Mouse (Mus musculus): ENCODE results near the gene Nacc2. TPM values are rescaled to one million over a fixed set of nuclear protein-coding genes. Genes with fewer than 3 reads are reported as not detected.

Nacc2 gene
- total and polyA plus RNA-seq, 2 experiments = 6.0 to 22.2 TPM

DNA sequence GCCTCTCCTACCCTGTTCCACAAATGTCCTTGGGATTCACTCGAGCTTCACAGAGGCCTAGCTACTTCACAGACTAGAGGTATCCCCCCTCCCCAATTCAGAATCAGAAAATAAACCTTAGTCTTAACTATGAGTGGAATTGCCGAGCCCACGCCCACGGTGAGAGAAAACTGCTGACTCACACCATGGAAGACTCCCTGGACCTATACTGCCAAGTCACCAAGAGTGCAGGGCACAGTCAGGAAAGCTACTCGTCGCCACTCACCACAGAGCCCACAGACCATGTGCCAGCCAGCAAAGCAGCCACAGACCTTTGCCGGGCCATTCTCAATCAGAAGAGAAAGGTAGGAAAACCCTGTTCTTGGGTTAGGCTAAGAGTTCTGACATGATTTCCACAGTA is 54.8 kb downstream of the Nacc2 start:
- TF ChIP-seq CTCF (IDR thresholded peaks at IDR 0.05; ENCODE audit: low read depth, low read length) (no peak), POLR2A (IDR thresholded peaks at IDR 0.05; ENCODE audit: extremely low read depth, insufficient read depth, low read length) (no peak)
- Histone ChIP-seq H3K27me3 (ENCODE audit: control insufficient read depth, insufficient read depth, low read length) (no peaks in the 10 kb centered on the region), H3K4me1 (ENCODE audit: control insufficient read depth, insufficient read depth, low read length) (no peaks in the 10 kb centered on the region), H3K27ac (replicated peaks; ENCODE audit: insufficient read depth, low read depth, low read length) (no peak overlapping the region), H3K36me3 (ENCODE audit: control insufficient read depth, insufficient read depth, low read length) (no peaks in the 10 kb centered on the region; the same call in 1 of the 2 replicates), H3K9ac (ENCODE audit: low read depth, low read length) (no peak overlapping the region), H3K4me3 (ENCODE audit: insufficient read depth, low read depth, low read length) (no peak overlapping the region), H3K79me2 (ENCODE audit: control insufficient read depth, insufficient read depth, low read length) (no peaks in the 10 kb centered on the region)
- DNase-seq (ENCODE audit: extremely low read depth, low read depth, low spot score) = no peak
- 76% methylated on average over 7 of the region's 7 CpGs for WGBS

DNA sequence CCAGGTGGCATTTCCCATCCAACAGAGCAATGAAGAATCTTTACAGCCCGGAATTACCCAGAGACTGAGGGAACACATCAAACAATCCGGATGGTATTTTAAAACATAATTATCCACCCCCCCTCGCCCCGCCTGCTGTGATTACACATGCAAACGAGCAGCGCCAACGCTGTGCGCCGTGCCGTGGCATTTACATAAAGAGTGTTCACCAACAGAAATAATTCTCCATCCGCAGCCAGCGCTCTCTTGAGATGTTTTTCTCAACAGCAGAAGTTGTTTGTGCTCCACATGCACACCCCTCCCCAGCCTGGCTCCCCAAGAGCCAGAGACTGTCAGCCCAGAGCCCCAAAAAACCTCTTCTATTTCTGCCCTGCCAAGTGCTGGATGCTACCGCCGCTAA is 56.5 kb downstream of the Nacc2 start:
- Histone ChIP-seq H3K36me3 (ENCODE audit: control insufficient read depth, insufficient read depth, low read length) (no peaks in the 10 kb centered on the region; the same call in 1 of the 2 replicates), H3K4me1 (ENCODE audit: control insufficient read depth, insufficient read depth, low read length) (no peaks in the 10 kb centered on the region), H3K27ac (replicated peaks; ENCODE audit: insufficient read depth, low read depth, low read length) (no peak overlapping the region), H3K4me3 (ENCODE audit: insufficient read depth, low read depth, low read length) (no peak overlapping the region), H3K9ac (ENCODE audit: low read depth, low read length) (no peak overlapping the region), H3K79me2 (ENCODE audit: control insufficient read depth, insufficient read depth, low read length) (no peaks in the 10 kb centered on the region), H3K27me3 (ENCODE audit: control insufficient read depth, insufficient read depth, low read length) (no peaks in the 10 kb centered on the region)
- DNase-seq (ENCODE audit: extremely low read depth, low read depth, low spot score) = no peak
- TF ChIP-seq POLR2A (IDR thresholded peaks at IDR 0.05; ENCODE audit: extremely low read depth, insufficient read depth, low read length) (no peak), CTCF (IDR thresholded peaks at IDR 0.05; ENCODE audit: low read depth, low read length) (no peak)
- 97% methylated on average over 14 of the region's 14 CpGs for WGBS

DNA sequence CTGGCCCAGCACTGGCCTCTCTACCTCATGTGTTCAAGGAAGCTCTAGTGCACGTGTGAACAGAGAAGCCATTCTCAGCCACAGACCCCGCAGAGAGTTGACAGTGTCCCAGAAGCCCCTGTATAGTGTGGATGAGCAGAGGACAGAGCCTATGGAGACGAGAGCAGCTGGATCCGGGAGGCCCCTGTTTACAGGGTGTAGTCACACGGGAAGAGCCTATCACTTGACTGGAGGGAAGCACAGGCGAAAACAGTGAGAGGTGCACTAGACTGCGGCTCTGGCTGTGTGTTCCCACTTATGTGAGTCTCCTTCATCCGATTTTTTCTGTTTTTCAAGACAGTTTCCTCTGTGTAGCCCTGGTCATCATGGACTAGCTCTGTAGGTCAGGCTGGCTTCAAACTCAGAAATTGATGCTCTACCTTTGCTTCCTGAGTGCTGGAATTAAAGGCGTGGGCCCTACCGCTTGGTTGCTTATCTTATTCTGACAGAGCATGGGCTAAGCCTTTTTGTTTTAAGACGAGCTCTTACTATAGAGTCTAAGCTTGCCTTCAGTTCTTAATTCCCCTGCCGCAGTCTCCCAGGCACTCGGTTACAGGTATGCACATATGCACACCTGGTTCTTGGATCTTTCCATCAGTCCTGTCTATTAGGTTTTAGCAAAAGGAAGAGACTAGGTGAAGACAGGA is 60.1 kb downstream of the Nacc2 start:
- H3K27me3 ChIP-seq (ENCODE audit: control insufficient read depth, insufficient read depth, low read length) = no peaks in the 10 kb centered on the region
- no peak for TF ChIP-seq POLR2A (IDR thresholded peaks at IDR 0.05; ENCODE audit: extremely low read depth, insufficient read depth, low read length)
- TF ChIP-seq CTCF (IDR thresholded peaks at IDR 0.05; ENCODE audit: low read depth, low read length) = no peak

DNA sequence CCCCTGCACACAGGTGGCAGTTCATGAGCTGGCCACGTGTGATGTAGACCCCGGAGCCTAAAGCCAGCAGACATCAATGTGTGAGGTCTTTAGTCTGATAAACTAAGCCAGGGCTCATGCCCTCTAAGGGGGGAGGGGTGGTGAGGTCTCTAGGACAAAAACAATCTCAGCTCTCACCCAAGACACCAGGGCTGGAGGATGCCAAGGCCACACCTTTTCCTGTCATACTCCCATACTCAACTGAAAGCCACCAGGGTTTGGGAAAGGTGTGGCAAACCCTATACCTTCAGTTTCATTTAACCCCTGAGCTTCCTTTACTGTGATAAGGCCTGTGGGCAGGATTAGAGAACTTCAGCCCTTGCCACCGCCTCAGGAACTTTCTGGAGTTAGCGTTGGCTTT is 60.8 kb downstream of the Nacc2 start:
- Histone ChIP-seq H3K4me1 (ENCODE audit: control insufficient read depth, insufficient read depth, low read length) (no peaks in the 10 kb centered on the region), H3K36me3 (ENCODE audit: control insufficient read depth, insufficient read depth, low read length) (peaks cover 2% of the 10 kb centered on the region; the same call in 1 of the 2 replicates), H3K79me2 (ENCODE audit: control insufficient read depth, insufficient read depth, low read length) (no peaks in the 10 kb centered on the region), H3K9ac (ENCODE audit: low read depth, low read length) (no peak overlapping the region), H3K27ac (replicated peaks; ENCODE audit: insufficient read depth, low read depth, low read length) (no peak overlapping the region), H3K27me3 (ENCODE audit: control insufficient read depth, insufficient read depth, low read length) (no peaks in the 10 kb centered on the region), H3K4me3 (ENCODE audit: insufficient read depth, low read depth, low read length) (no peak overlapping the region)
- no peak for DNase-seq (ENCODE audit: extremely low read depth, low read depth, low spot score)
- TF ChIP-seq POLR2A (IDR thresholded peaks at IDR 0.05; ENCODE audit: extremely low read depth, insufficient read depth, low read length) (no peak), CTCF (IDR thresholded peaks at IDR 0.05; ENCODE audit: low read depth, low read length) (no peak)
- 80% methylated on average over 4 of the region's 4 CpGs for WGBS

More for the DNA sequence above, 60.1 kb downstream of the Nacc2 start:
- Histone ChIP-seq H3K79me2 (ENCODE audit: control insufficient read depth, insufficient read depth, low read length) (no peaks in the 10 kb centered on the region), H3K4me3 (ENCODE audit: insufficient read depth, low read depth, low read length) (no peak overlapping the region), H3K36me3 (ENCODE audit: control insufficient read depth, insufficient read depth, low read length) (peaks cover 2% of the 10 kb centered on the region; the same call in 1 of the 2 replicates), H3K4me1 (ENCODE audit: control insufficient read depth, insufficient read depth, low read length) (no peaks in the 10 kb centered on the region), H3K27ac (replicated peaks; ENCODE audit: insufficient read depth, low read depth, low read length) (no peak overlapping the region), H3K9ac (ENCODE audit: low read depth, low read length) (no peak overlapping the region)
- WGBS = 90% methylated on average over 13 of the region's 13 CpGs
- DNase-seq (ENCODE audit: extremely low read depth, low read depth, low spot score) = no peak

DNA sequence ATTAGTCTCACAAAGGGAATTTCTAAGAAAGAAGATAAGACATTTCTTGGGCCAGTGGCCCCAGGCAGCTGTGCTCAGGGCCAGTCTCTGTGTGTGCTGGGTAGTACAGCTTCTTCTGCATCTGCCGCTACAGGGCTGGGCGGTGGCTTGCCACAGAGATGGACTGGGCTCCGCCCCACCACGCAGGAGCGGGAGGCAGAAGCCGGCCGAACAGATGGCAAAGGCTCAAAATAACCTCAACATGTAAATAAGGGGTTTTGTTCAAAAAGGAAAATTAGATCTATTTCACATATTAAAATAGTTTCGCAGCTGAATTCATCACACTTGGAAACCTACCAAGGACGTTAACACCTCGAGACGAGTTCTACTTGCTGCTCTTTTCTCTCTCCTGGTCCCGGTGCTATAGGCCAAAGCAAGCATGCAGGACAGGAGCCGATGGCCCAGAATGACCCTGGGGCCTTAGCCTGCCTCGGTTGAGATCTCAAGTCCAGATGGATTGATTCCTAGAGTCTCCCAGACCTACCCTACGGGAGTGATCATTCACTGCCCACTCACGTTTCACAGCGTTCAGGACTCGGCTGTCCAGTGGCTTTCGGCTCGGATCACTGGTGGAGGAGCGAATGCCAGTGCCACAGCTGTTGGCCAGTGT is 61.9 kb downstream of the Nacc2 start:
- DNase-seq (ENCODE audit: extremely low read depth, low read depth, low spot score) = no peak
- Histone ChIP-seq H3K36me3 (ENCODE audit: control insufficient read depth, insufficient read depth, low read length) (peaks cover 2% of the 10 kb centered on the region; the same call in 1 of the 2 replicates), H3K27me3 (ENCODE audit: control insufficient read depth, insufficient read depth, low read length) (no peaks in the 10 kb centered on the region), H3K4me3 (ENCODE audit: insufficient read depth, low read depth, low read length) (no peak overlapping the region), H3K79me2 (ENCODE audit: control insufficient read depth, insufficient read depth, low read length) (no peaks in the 10 kb centered on the region), H3K4me1 (ENCODE audit: control insufficient read depth, insufficient read depth, low read length) (no peaks in the 10 kb centered on the region), H3K27ac (replicated peaks; ENCODE audit: insufficient read depth, low read depth, low read length) (no peak overlapping the region), H3K9ac (ENCODE audit: low read depth, low read length) (no peak overlapping the region)
- TF ChIP-seq POLR2A (IDR thresholded peaks at IDR 0.05; ENCODE audit: extremely low read depth, insufficient read depth, low read length) = no peak
- 92% methylated on average over 21 of the region's 21 CpGs for WGBS

DNA sequence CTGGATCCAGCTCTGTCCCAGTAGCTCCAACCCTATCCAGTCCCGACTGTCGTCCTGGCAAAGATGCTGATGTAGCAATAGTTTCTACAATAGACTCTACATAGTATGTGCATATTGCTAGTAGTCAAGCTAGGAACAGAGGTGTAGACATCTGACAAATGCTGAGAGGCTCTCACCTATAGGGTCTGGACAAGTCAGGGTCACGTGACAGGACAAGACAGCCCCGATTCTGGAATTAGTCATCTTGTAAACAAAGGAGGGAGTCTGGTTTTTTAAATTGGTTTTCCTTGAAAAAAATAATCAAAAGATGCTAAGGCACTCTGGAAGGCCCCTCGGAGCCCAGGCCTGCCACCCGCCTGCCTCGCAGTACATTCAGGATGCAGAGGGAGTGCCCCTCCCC is 66.0 kb downstream of the Nacc2 start:
- no peaks in the 10 kb centered on the region for H3K4me1 ChIP-seq (ENCODE audit: control insufficient read depth, insufficient read depth, low read length)
- H3K27ac ChIP-seq (replicated peaks; ENCODE audit: insufficient read depth, low read depth, low read length) = no peak overlapping the region
- TF ChIP-seq POLR2A (IDR thresholded peaks at IDR 0.05; ENCODE audit: extremely low read depth, insufficient read depth, low read length) (no peak), CTCF (IDR thresholded peaks at IDR 0.05; ENCODE audit: low read depth, low read length) (no peak)
- no peak for DNase-seq (ENCODE audit: extremely low read depth, low read depth, low spot score)
- WGBS = 78% methylated on average over 7 of the region's 7 CpGs
- no peak overlapping the region for H3K9ac ChIP-seq (ENCODE audit: low read depth, low read length)
- H3K79me2 ChIP-seq (ENCODE audit: control insufficient read depth, insufficient read depth, low read length) = no peaks in the 10 kb centered on the region
- no peak overlapping the region for H3K4me3 ChIP-seq (ENCODE audit: insufficient read depth, low read depth, low read length)
- H3K36me3 ChIP-seq (ENCODE audit: control insufficient read depth, insufficient read depth, low read length) = peaks cover 2% of the 10 kb centered on the region; the same call in 1 of the 2 replicates
- H3K27me3 ChIP-seq (ENCODE audit: control insufficient read depth, insufficient read depth, low read length) = no peaks in the 10 kb centered on the region
